Mouse (Mus musculus) brown adipose tissue, adult 24 weeks (tissue): Measurements from ENCODE around the gene Cdkal1. TPM values are rescaled to one million over a fixed set of nuclear protein-coding genes. Genes with fewer than 3 reads are reported as not detected.

Experiments
- H3K27ac ChIP-seq: fragments of 200-500 bp; replicated peaks from 2 replicates; pipeline ENCODE4 v1.5.1; 2012; ENCODE audit warnings: low read depth, mild to moderate bottlenecking, low read length
- H3K4me1 ChIP-seq: fragments of 200-500 bp; 2 replicates; pipeline ENCODE4 v1.6.1; 2012; ENCODE audit warnings: low read length, mixed read lengths; ENCODE audit not compliant: control insufficient read depth, insufficient read depth, insufficient read length
- H3K4me3 ChIP-seq: fragments of 200-500 bp; 2 replicates; pipeline ENCODE4 v1.5.1; 2012; ENCODE audit warnings: low read depth, mild to moderate bottlenecking, low read length, moderate library complexity; ENCODE audit not compliant: insufficient read depth
- polyA plus RNA-seq: library from polyadenylated mRNA; stranded (reverse); fragments of >200 nt; gene quantifications from 2 replicates; pipeline ENCODE4 v1.2.4, GENCODE M21; 2012; ENCODE audit not compliant: missing spikeins, insufficient read depth, insufficient read length

Gene Cdkal1
- polyA plus RNA-seq, 1 experiment = 9.5 TPM

DNA sequence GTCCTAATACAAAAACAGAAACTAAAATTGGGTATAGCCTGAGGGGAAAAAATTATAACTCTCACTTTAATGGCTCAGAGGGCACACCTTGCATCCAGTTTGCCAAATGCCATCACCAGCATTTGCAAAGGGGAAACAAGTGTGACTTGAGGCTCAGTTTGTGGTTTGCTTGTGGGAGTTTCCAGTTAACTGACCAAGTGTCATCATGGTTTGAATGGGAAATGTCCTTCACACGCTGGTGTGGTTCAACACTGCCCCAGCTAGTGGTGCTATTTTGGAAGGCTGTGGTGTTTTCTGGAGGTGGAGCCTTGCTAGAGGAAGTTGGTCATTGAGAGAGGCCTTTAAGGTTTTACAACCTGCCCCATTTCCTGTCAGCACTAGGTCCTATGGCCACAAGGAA is 686.1 kb downstream of the Cdkal1 start:
- no peak overlapping the region for H3K4me3 ChIP-seq
- H3K27ac ChIP-seq = no peak overlapping the region
- H3K4me1 ChIP-seq = no peaks in the 10 kb centered on the region

DNA sequence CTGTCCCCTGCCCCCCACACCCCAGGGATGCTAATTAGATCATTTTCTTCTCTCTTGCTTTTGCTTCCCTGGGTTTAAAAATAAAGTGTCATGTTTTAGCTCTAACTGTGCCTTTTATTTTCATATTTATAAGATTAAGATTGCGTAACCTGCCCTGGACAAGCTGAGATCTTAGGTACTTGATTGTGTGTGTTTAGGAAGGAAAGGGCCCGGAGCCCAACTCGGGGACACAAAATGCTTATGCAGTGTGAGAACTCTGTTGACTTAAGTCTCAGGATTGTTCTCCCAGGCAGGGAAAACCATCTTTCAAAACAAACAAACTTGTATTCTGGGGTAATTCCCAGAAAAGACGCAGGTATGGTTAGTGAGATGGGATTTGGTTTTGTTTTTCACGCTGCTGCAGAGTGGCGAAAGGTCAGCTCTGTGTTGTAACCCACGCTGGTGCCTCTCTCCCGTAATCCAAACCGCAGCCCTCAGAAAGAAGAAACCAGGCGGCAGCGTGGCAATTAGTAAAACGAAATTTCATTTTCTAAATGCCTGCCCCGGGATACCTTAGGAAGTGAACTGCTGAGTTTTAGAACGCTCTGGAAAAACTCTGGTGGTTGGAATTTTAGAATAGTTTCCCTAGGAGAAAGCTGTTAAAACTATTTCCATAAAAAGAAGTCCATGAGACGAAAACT is 690.5 kb downstream of the Cdkal1 start:
- no peak overlapping the region for H3K4me3 ChIP-seq
- no peak overlapping the region for H3K27ac ChIP-seq
- no peaks in the 10 kb centered on the region for H3K4me1 ChIP-seq

GRCm38 (mm10) chr13:29162867-29163514 is 692.5 kb downstream of the Cdkal1 start:
- no peak overlapping the region for H3K4me3 ChIP-seq
- no peak overlapping the region for H3K27ac ChIP-seq
- no peaks in the 10 kb centered on the region for H3K4me1 ChIP-seq

- Histone ChIP-seq H3K4me1 (no peaks in the 10 kb centered on the region), H3K4me3 (no peak overlapping the region), H3K27ac (no peak overlapping the region)
Observed at GRCm38 (mm10) chr13:29162444-29162843, 693.0 kb downstream of the Cdkal1 start.

GRCm38 (mm10) chr13:29161436-29161835 is 694.0 kb downstream of the Cdkal1 start:
- Histone ChIP-seq H3K4me3 (no peak overlapping the region), H3K4me1 (no peaks in the 10 kb centered on the region)

GRCm38 (mm10) chr13:29156703-29157102 is 698.8 kb downstream of the Cdkal1 start:
- H3K4me1 ChIP-seq = no peaks in the 10 kb centered on the region
- H3K27ac ChIP-seq = no peak overlapping the region
- H3K4me3 ChIP-seq = no peak overlapping the region

More at GRCm38 (mm10) chr13:29161436-29161835, 694.0 kb downstream of the Cdkal1 start:
- H3K27ac ChIP-seq = no peak overlapping the region

- no peak overlapping the region for H3K4me3 ChIP-seq
- H3K4me1 ChIP-seq = no peaks in the 10 kb centered on the region
- no peak overlapping the region for H3K27ac ChIP-seq
Observed at GRCm38 (mm10) chr13:29155297-29155696, 700.2 kb downstream of the Cdkal1 start.

- no peak overlapping the region for H3K27ac ChIP-seq
- no peaks in the 10 kb centered on the region for H3K4me1 ChIP-seq
- H3K4me3 ChIP-seq = no peak overlapping the region
Observed at GRCm38 (mm10) chr13:29150120-29150519, 705.4 kb downstream of the Cdkal1 start.

- no peak overlapping the region for H3K27ac ChIP-seq
- no peaks in the 10 kb centered on the region for H3K4me1 ChIP-seq
- H3K4me3 ChIP-seq = no peak overlapping the region
Observed at GRCm38 (mm10) chr13:29149404-29149803, 706.1 kb downstream of the Cdkal1 start.

DNA sequence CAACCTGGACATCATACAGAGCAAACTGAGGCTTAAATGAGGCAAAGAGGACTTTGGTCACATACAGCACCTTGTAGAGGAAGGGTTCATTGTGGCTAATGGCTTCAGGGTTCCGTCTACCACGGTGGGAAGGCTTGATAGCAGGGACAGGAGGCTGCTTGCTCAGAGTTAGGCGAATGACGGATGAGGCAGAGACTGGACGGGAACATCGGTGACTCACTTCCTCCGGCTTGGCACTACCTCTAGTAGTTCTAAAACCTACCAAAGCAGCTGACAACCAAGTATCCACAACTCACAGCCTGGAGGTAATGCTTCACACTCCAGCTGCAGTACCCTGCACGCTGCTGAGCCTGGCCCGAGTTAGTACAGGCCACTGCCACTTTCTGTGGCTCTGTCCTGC is 706.9 kb downstream of the Cdkal1 start:
- Histone ChIP-seq H3K27ac (no peak overlapping the region), H3K4me1 (no peaks in the 10 kb centered on the region), H3K4me3 (no peak overlapping the region)

Other genes with a start within 250 kb of the Cdkal1 start
- gene E2f3, start 130.4 kb upstream of the Cdkal1 start, polyA plus RNA-seq = 2.2 and 4.2 TPM in 2 replicates